Mouse (Mus musculus) liver, embryonic 16.5 days (tissue): ENCODE measurements around the gene Myl6. TPM values are rescaled to one million over a fixed set of nuclear protein-coding genes. Genes with fewer than 3 reads are reported as not detected.

Experiments used
- ATAC-seq: fragments of 200-750 bp; cut with Nextera tagmentation; 2 replicates; pipeline ENCODE4 v1.8.0; 2017; ENCODE audit warnings: low read depth, mild to moderate bottlenecking, moderate number of reproducible peaks, moderate library complexity
- H3K27ac ChIP-seq: fragments of 300-500 bp; sonication (generic); 2 replicates; pipeline ENCODE4 v1.5.1; 2014; ENCODE audit warnings: mild to moderate bottlenecking, low read length
- H3K27me3 ChIP-seq: fragments of 300-500 bp; sonication (generic); 2 replicates; pipeline ENCODE4 v1.6.1; 2014; ENCODE audit warnings: low read depth, low read length, mixed read lengths; ENCODE audit not compliant: control insufficient read depth, insufficient read depth
- H3K36me3 ChIP-seq: fragments of 300-500 bp; sonication (generic); 2 replicates; pipeline ENCODE4 v1.6.1; 2014; ENCODE audit warnings: mild to moderate bottlenecking; ENCODE audit not compliant: control insufficient read depth, insufficient read depth
- H3K4me1 ChIP-seq: fragments of 300-500 bp; sonication (generic); 2 replicates; pipeline ENCODE4 v1.6.1; 2014; ENCODE audit warnings: low read depth, low read length, mixed read lengths; ENCODE audit not compliant: control insufficient read depth
- H3K4me2 ChIP-seq: fragments of 300-500 bp; sonication (generic); 2 replicates; pipeline ENCODE4 v1.6.1; 2014; ENCODE audit warnings: low read depth, low read length, mixed read lengths
- H3K4me3 ChIP-seq: fragments of 300-500 bp; sonication (generic); 2 replicates; pipeline ENCODE4 v1.5.1; 2014; ENCODE audit warnings: low read depth, mild to moderate bottlenecking, low read length
- H3K9ac ChIP-seq: fragments of 300-500 bp; sonication (generic); 2 replicates; pipeline ENCODE4 v1.6.1; 2014; ENCODE audit warnings: low read depth, low read length
- H3K9me3 ChIP-seq: fragments of 300-500 bp; sonication (generic); replicated peaks from 2 replicates; pipeline ENCODE4 v1.6.1; 2016; ENCODE audit warnings: low read length; ENCODE audit not compliant: control insufficient read depth
- WGBS: fragments of 180-500 bp; shearing (Covaris S2); extraction: QIAGEN DNeasy Blood & Tissue Kit; methylation state at CpG from one replicate; pipeline ENCODE4 v1.1.7; 2014; ENCODE audit not compliant: insufficient replicate concordance; 5-methylcytosine and 5-hydroxymethylcytosine counted together
- microRNA-seq: library from miRNA; unstranded; fragments of <30 nt; microRNA quantifications from one replicate; pipeline ENCODE4, GENCODE M21; 2016
- polyA plus RNA-seq: library from polyadenylated mRNA; unstranded; fragments of >200 nt; fragmentation: Nextera tagmentation; extraction: Ambion mirVana; gene quantifications from 2 replicates; pipeline ENCODE4 v1.2.1, GENCODE M21; 2015

The Myl6 gene
- polyA plus RNA-seq, 1 experiment from 2014 or later, result 448 TPM

GRCm38 (mm10) chr10:128441324-128442119 is 52.4 kb downstream of the Myl6 start:
- H3K36me3 ChIP-seq, result peaks cover 14% of the 10 kb centered on the region
- no peaks in the 10 kb centered on the region for H3K9me3 ChIP-seq
- H3K4me1 ChIP-seq, result no peaks in the 10 kb centered on the region
- H3K27me3 ChIP-seq, result no peaks in the 10 kb centered on the region
- H3K4me2 ChIP-seq, result no peak overlapping the region
- H3K4me3 ChIP-seq, result no peak overlapping the region
- no peak for ATAC-seq
- no peak overlapping the region for H3K27ac ChIP-seq
- H3K9ac ChIP-seq, result no peak overlapping the region
- WGBS, result 77% methylated on average over 10 of the region's 10 CpGs

Small RNA genes within 50 kb of the gene (microRNA-seq; reads per million reads assigned to microRNA genes)
- not detected for gene Mir6916
- not detected for gene Mir8105

Other genes starting within 250 kb of the Myl6 start
- gene Apon, start 240.0 kb downstream of the Myl6 start, polyA plus RNA-seq, result 1.4 and 1.9 TPM in 2 replicates
- gene Apof, start 225.5 kb downstream of the Myl6 start, polyA plus RNA-seq, result 212 and 253 TPM in 2 replicates
- gene Stat2, start 223.6 kb downstream of the Myl6 start, polyA plus RNA-seq, result 7.8 and 9.5 TPM in 2 replicates
- gene Il23a, start 195.4 kb downstream of the Myl6 start, polyA plus RNA-seq, result 0.06 and 0.12 TPM in 2 replicates
- gene Pan2, start 190.8 kb downstream of the Myl6 start, polyA plus RNA-seq, result 13.2 and 14.8 TPM in 2 replicates
- 86.6 and 92.8 TPM in 2 replicates for gene Cnpy2, start 171.7 kb downstream of the Myl6 start, polyA plus RNA-seq
- 102 and 107 TPM in 2 replicates for gene Cs, start 156.4 kb downstream of the Myl6 start, polyA plus RNA-seq
- 0.65 and 0.96 TPM in 2 replicates for gene Coq10a, start 125.1 kb downstream of the Myl6 start, polyA plus RNA-seq
- gene Ankrd52, start 117.0 kb downstream of the Myl6 start, polyA plus RNA-seq, result 4.0 and 4.3 TPM in 2 replicates
- 76.8 and 88.2 TPM in 2 replicates for gene Slc39a5, start 92.9 kb downstream of the Myl6 start, polyA plus RNA-seq
- gene Nabp2, start 82.7 kb downstream of the Myl6 start, polyA plus RNA-seq, result 31.6 and 31.7 TPM in 2 replicates
- gene Rnf41, start 82.5 kb downstream of the Myl6 start, polyA plus RNA-seq, result 8.3 and 8.5 TPM in 2 replicates
- 20.3 and 22.6 TPM in 2 replicates for gene Smarcc2, start 34.9 kb downstream of the Myl6 start, polyA plus RNA-seq
- 1.8 and 2.0 TPM in 2 replicates for gene Myl6b, start 4.5 kb upstream of the Myl6 start, polyA plus RNA-seq
- 10.3 and 10.5 TPM in 2 replicates for gene Esyt1, start 31.7 kb upstream of the Myl6 start, polyA plus RNA-seq
- gene Zc3h10, start 53.6 kb upstream of the Myl6 start, polyA plus RNA-seq, result 4.9 and 5.7 TPM in 2 replicates
- gene Rpl41, start 55.2 kb upstream of the Myl6 start, polyA plus RNA-seq, result 2,106 and 2,245 TPM in 2 replicates
- gene Pa2g4, start 71.8 kb upstream of the Myl6 start, polyA plus RNA-seq, result 96.2 and 103 TPM in 2 replicates
- gene Erbb3, start 95.5 kb upstream of the Myl6 start, polyA plus RNA-seq, result 4.2 and 5.2 TPM in 2 replicates
- gene Rps26, start 132.6 kb upstream of the Myl6 start, polyA plus RNA-seq, result 301 and 353 TPM in 2 replicates
- gene Ikzf4, start 151.8 kb upstream of the Myl6 start, polyA plus RNA-seq, result 0.08 and 0.15 TPM in 2 replicates
- gene Suox, start 179.9 kb upstream of the Myl6 start, polyA plus RNA-seq, result 12.5 and 12.9 TPM in 2 replicates
- 36.6 and 38.6 TPM in 2 replicates for gene Rab5b, start 202.1 kb upstream of the Myl6 start, polyA plus RNA-seq
- 0.43 and 0.59 TPM in 2 replicates for gene Pmel, start 210.1 kb upstream of the Myl6 start, polyA plus RNA-seq
- gene Cdk2, start 210.9 kb upstream of the Myl6 start, polyA plus RNA-seq, result 50.8 and 53.8 TPM in 2 replicates